Mouse (Mus musculus): Measurements from ENCODE around the gene C1qtnf3. TPM values are rescaled to one million over a fixed set of nuclear protein-coding genes. Genes with fewer than 3 reads are reported as not detected.

The C1qtnf3 gene
- polyA plus RNA-seq, 1 experiment, result 1.7 TPM

DNA sequence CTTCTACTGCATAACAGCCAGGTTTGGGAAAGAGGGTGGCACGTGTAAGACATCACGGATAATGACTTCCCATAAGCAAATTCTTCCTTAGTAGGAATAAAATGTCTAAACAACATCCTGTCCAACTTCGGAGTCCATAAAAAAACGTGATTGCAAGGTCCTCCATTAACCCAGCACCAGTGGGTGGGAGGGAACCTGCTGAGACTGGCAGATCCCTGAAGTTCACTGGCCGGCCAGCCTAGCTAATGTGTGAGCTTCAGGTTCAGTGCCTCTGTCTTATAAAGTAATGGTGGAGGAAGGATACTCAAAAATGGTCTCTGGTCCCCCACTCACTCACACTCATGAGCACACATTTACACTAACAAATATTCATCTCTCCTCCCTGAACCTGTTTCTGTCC is 3.0 kb downstream of the C1qtnf3 start:
- no peaks in the 10 kb centered on the region for H3K4me1 ChIP-seq (ENCODE audit: control insufficient read depth, insufficient read depth, low read length)
- WGBS, result 49% methylated on average over 5 of the region's 5 CpGs
- no peak overlapping the region for H3K4me3 ChIP-seq (replicated peaks; ENCODE audit: extremely low read depth, low read depth, low read length)
- DNase-seq, result no peak
- no peak for TF ChIP-seq CTCF (IDR thresholded peaks at IDR 0.05; ENCODE audit: insufficient read depth, low read length)
- TF ChIP-seq POLR2A (IDR thresholded peaks at IDR 0.05; ENCODE audit: borderline replicate concordance, extremely low read depth, low read depth, low read length), result no peak

DNA sequence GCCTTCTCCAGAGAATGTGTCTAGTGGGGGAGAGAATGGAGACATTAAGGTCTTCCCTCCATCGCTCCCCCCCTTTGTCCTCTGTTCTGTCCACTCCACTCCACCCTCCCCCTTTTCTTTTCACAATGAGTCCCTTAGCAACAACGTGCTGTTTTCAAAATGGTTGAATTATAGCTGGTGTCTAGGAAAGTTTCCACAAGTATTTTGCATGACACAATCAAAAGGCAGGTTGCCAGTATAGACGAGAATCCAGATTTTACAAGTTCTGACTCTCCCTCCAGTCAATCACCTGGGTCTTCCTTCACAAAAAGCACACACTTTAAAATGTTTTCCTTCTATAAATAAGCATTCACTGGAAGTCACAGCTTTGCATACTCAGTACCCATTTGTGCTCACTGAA is 4.6 kb downstream of the C1qtnf3 start:
- WGBS, result 55% methylated on average over 3 of the region's 3 CpGs
- no peak for TF ChIP-seq CTCF (IDR thresholded peaks at IDR 0.05; ENCODE audit: insufficient read depth, low read length)
- TF ChIP-seq POLR2A (IDR thresholded peaks at IDR 0.05; ENCODE audit: borderline replicate concordance, extremely low read depth, low read depth, low read length), result no peak
- H3K4me3 ChIP-seq (replicated peaks; ENCODE audit: extremely low read depth, low read depth, low read length), result no peak overlapping the region
- H3K4me1 ChIP-seq (ENCODE audit: control insufficient read depth, insufficient read depth, low read length), result no peaks in the 10 kb centered on the region
- DNase-seq, result no peak

DNA sequence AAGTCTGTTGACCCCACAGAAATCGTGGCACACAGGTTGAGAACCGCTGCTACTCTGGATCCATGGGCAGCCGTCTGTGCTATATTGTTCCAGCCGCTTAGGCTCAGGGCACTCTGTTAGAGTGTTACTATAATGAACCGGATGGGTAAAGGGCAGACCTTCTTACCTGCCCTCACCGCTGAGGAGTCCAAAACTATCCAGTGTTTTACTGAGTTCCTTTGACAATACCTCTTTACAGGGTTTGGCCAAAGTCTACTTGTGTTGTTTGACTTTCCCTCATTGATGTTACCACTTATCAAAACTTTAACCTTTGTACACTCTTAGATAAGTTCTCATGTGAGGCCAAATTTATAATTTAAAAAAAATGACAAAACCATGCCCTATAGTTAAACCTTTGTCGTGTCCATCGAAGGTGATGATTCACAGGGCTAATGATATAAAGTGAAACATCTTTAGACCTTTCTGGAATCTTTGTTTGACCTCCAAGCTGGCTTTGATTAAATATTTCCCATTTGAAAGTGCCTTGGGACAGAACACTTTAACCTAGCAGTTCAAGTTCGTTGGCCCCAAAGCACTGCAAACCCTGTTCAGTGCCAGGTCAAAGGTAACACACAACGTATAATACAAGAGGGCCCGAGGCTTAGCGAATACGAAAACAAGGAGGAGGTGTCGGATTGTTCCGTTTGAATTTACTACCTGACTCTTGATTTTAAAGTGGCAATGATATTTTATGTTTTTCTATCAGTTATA is 7.3 kb downstream of the C1qtnf3 start:
- TF ChIP-seq POLR2A (IDR thresholded peaks at IDR 0.05; ENCODE audit: borderline replicate concordance, extremely low read depth, low read depth, low read length), result no peak
- TF ChIP-seq CTCF (IDR thresholded peaks at IDR 0.05; ENCODE audit: insufficient read depth, low read length), result no peak
- no peaks in the 10 kb centered on the region for H3K4me1 ChIP-seq (ENCODE audit: control insufficient read depth, insufficient read depth, low read length)

DNA sequence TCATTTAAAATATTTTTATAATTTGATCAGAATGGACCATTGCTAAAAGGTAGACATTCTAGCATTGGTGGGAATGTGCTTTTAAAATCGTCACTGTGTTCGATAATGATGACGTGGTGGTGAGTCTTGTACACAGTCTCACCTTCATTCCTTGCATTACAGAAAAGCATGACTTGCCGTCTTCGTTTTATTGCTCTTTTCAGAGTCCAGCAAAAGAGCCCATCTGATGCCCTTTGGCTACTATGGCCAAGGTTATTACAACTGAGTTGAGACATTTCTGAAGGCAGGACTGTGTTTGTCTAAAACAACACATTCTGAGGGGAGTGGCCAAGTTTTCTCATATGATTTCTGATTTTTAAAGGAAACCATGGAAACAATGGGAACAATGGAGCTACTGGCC is 8.1 kb downstream of the C1qtnf3 start:
- WGBS, result 93% methylated on average over 5 of the region's 5 CpGs
- no peak overlapping the region for H3K4me3 ChIP-seq (replicated peaks; ENCODE audit: extremely low read depth, low read depth, low read length)
- TF ChIP-seq POLR2A (IDR thresholded peaks at IDR 0.05; ENCODE audit: borderline replicate concordance, extremely low read depth, low read depth, low read length) (no peak), CTCF (IDR thresholded peaks at IDR 0.05; ENCODE audit: insufficient read depth, low read length) (no peak)
- H3K4me1 ChIP-seq (ENCODE audit: control insufficient read depth, insufficient read depth, low read length), result no peaks in the 10 kb centered on the region
- no peak for DNase-seq

More for the DNA sequence above, 7.3 kb downstream of the C1qtnf3 start:
- WGBS, result 85% methylated on average over 15 of the region's 15 CpGs
- no peak for DNase-seq
- no peak overlapping the region for H3K4me3 ChIP-seq (replicated peaks; ENCODE audit: extremely low read depth, low read depth, low read length)

DNA sequence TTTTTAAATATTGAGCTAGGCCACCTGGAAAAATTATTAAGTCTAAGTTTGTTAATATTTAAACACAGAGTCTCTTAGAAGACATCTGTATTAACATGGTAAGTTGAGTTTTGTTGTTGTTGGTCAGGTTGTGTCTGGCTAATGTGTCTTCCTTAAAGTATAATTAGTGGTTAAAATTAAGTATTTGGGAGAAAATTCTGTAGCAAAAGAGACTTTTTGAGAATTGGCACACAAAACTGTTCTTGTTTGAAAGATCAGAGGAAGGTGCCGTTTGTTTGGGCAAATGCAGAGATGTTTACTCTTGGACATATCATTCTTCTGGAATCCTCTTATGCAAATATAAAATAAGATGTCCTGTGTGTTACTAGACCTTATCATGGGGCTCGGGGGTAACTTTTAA is 10.5 kb downstream of the C1qtnf3 start:
- DNase-seq, result no peak
- WGBS, result 66% methylated on average over 2 of the region's 2 CpGs
- TF ChIP-seq POLR2A (IDR thresholded peaks at IDR 0.05; ENCODE audit: borderline replicate concordance, extremely low read depth, low read depth, low read length) (no peak), CTCF (IDR thresholded peaks at IDR 0.05; ENCODE audit: insufficient read depth, low read length) (no peak)
- no peaks in the 10 kb centered on the region for H3K4me1 ChIP-seq (ENCODE audit: control insufficient read depth, insufficient read depth, low read length)
- H3K4me3 ChIP-seq (replicated peaks; ENCODE audit: extremely low read depth, low read depth, low read length), result no peak overlapping the region

DNA sequence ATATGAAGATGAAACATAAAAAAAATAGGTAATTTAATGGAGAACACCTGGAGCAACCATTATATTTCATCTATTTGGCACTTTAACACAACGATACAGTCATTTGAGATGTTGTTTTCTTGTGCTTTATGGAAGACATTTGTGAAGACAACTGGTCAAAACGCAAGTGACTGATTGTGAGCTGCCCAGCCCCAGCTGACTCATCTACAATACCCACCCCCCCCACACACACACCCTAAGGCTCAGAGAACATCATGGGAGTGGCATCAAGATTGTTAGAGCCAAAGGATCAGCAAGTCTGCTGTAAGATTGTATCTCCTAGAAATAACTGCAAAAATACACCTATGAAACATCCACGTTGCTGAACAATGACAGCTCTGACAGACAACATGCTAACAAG is 17.3 kb downstream of the C1qtnf3 start:
- Histone ChIP-seq H3K4me3 (replicated peaks; ENCODE audit: extremely low read depth, low read depth, low read length) (no peak overlapping the region), H3K4me1 (ENCODE audit: control insufficient read depth, insufficient read depth, low read length) (no peaks in the 10 kb centered on the region)
- 69% methylated on average over 3 of the region's 3 CpGs for whole genome bisulfite sequencing
- no peak for TF ChIP-seq CTCF (IDR thresholded peaks at IDR 0.05; ENCODE audit: insufficient read depth, low read length)
- TF ChIP-seq POLR2A (IDR thresholded peaks at IDR 0.05; ENCODE audit: borderline replicate concordance, extremely low read depth, low read depth, low read length), result no peak
- no peak for DNase-seq

DNA sequence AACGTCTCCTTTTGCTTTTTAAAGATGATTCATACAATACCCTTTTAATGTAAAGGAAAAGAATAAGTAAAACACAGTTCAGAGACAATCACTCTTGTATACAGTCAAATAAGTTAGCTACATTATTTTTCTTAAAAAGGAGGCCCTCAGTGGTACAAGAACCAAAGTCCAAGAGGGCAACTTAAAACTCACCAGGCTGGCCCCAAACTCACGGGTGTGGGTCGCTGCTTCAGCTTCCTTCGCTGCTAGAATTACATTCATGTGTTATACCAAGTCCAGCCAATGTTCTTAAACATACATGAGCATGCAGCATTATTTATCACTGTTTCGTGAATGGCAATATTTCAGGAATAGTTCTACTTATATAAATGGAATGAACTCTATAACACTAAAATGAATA is 18.6 kb downstream of the C1qtnf3 start:
- WGBS, result 81% methylated on average over 5 of the region's 5 CpGs
- DNase-seq, result no peak
- TF ChIP-seq POLR2A (IDR thresholded peaks at IDR 0.05; ENCODE audit: borderline replicate concordance, extremely low read depth, low read depth, low read length) (no peak), CTCF (IDR thresholded peaks at IDR 0.05; ENCODE audit: insufficient read depth, low read length) (no peak)

DNA sequence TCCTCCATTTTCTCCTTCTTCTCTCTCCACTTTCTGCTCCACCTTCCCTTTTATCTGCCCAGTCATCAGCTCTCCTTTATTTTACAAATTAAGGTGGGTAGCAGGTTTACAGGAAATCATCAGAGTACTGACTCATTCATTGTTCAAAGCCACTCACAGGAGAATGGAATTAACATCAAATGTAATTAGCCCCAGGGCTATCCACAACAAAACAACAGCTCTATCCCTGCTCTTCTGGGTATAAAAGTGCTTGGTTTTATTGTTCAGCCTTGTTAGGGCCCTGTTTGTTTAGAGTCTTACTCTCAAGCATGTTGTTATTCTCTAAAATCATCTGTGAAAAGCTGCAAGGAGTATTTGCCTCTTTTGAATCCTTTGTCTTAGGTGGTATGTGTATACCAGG is 25.0 kb downstream of the C1qtnf3 start:
- H3K4me3 ChIP-seq (replicated peaks; ENCODE audit: extremely low read depth, low read depth, low read length), result no peak overlapping the region
- TF ChIP-seq POLR2A (IDR thresholded peaks at IDR 0.05; ENCODE audit: borderline replicate concordance, extremely low read depth, low read depth, low read length), result no peak
- H3K4me1 ChIP-seq (ENCODE audit: control insufficient read depth, insufficient read depth, low read length), result no peaks in the 10 kb centered on the region; the same call in 1 of the 2 replicates
- no peak for DNase-seq

More for the DNA sequence above, 18.6 kb downstream of the C1qtnf3 start:
- Histone ChIP-seq H3K4me1 (ENCODE audit: control insufficient read depth, insufficient read depth, low read length) (no peaks in the 10 kb centered on the region), H3K4me3 (replicated peaks; ENCODE audit: extremely low read depth, low read depth, low read length) (no peak overlapping the region)

DNA sequence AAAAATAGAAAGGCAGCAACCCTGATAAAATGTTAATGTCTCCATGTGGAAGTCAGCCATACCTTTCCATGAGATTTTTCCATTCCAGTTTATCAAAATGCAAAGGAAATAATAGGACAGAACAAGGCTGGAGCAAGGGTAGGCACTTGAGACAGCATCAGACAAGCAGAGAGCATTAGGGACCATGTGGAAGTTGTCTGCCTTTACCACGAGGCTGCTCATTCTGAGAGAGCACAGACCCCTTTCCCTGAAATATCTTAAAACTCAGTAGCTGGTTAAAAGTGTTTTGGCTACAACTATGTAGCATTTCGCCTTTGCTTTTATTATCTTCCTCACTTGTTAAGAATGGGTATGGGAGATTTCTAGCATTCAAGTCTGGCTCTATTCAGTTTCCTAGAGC is 28.6 kb downstream of the C1qtnf3 start:
- 59% methylated on average over 2 of the region's 2 CpGs for WGBS
- peaks cover 2% of the 10 kb centered on the region for H3K4me1 ChIP-seq (ENCODE audit: control insufficient read depth, insufficient read depth, low read length)
- H3K4me3 ChIP-seq (replicated peaks; ENCODE audit: extremely low read depth, low read depth, low read length), result no peak overlapping the region
- no peak for TF ChIP-seq POLR2A (IDR thresholded peaks at IDR 0.05; ENCODE audit: borderline replicate concordance, extremely low read depth, low read depth, low read length)
- no peak for TF ChIP-seq CTCF (IDR thresholded peaks at IDR 0.05; ENCODE audit: insufficient read depth, low read length)
- DNase-seq, result no peak

DNA sequence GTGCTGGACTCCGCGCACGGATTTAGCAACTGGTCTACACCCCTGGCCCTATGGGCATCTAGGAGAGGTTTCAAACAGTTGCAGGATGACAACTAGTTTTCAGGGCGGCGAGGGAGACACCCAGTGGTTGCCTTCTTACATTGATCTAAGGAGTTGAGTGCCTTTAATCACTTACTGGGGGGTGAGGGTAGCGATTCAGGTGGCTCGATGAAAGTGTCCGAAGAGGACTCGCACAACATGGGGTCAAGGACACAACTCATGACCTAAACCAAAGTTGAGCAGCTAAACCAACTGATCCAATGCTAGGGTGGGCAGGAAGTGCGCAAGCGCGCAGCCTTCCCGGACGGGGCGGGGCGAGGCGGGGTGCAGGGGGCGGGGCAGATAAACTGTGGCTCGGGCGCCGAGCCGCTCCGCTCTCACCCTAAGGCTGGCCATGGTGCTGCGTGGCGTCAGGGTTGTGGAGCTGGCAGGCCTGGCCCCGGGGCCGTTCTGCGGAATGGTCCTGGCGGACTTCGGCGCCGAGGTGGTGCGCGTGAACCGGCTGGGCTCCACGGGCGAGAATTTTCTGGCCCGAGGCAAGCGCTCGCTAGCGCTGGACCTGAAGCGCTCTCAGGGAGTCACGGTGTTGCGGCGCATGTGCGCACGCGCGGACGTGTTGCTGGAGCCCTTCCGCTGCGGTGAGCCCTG is 29.4 kb downstream of the C1qtnf3 start, which contains the start of gene Amacr:
Amacr (plus strand) TSS at position 380 of the 687 bp plus-strand sequence.
- peaks cover 2% of the 10 kb centered on the region for H3K4me1 ChIP-seq (ENCODE audit: control insufficient read depth, insufficient read depth, low read length)
- peak; percentile 91 for DNase-seq
- TF ChIP-seq CTCF (IDR thresholded peaks at IDR 0.05; ENCODE audit: insufficient read depth, low read length) (0 out of 2 replicates have a peak, but pooled peaks have one; percentile 11), POLR2A (IDR thresholded peaks at IDR 0.05; ENCODE audit: borderline replicate concordance, extremely low read depth, low read depth, low read length) (peak; percentile 63)
- H3K4me3 ChIP-seq (replicated peaks; ENCODE audit: extremely low read depth, low read depth, low read length), result peak within 1 kb of the TSS; percentile 98
- WGBS, result under 1% methylated on average over 52 of the region's 52 CpGs

Measured in lung, adult 2 months (tissue).